Mouse (Mus musculus): Measurements from ENCODE around the gene Tinf2. TPM values are rescaled to one million over a fixed set of nuclear protein-coding genes. Genes with fewer than 3 reads are reported as not detected.

Gene Tinf2
- polyA plus RNA-seq, 1 experiment, result 21.7 TPM

- no peak for DNase-seq (ENCODE audit: extremely low spot score in 1 of 2, low spot score in 1 of 2)
Measured at GRCm38 (mm10) chr14:55641291-55641690, 40.3 kb downstream of the Tinf2 start.

DNA sequence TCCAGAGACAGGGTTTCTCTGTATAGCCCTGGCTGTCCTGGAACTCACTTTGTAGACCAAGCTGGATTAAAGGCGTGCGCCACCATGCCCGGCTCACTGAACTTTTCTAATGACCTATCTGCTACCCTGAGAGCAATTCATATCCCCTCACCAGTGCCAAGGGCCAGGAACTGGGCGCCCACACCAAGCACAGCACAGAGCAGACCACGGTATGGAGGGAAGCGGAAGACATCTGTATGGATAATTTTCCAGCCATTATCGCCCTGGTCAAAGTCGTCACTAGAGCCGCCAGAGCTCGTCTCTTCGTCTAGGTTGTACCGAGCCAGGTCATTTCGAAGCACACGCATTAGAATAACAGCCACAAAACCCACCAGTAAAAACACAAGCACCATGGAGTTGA is 40.8 kb downstream of the Tinf2 start:
- no peak for DNase-seq (ENCODE audit: extremely low spot score in 1 of 2, low spot score in 1 of 2)

GRCm38 (mm10) chr14:55637795-55638194 is 43.8 kb downstream of the Tinf2 start, which contains the start of gene Gm49378:
TSS of gene Gm49378 (minus strand) at chr14:55637895.
- no peak for DNase-seq (ENCODE audit: extremely low spot score in 1 of 2, low spot score in 1 of 2)

DNA sequence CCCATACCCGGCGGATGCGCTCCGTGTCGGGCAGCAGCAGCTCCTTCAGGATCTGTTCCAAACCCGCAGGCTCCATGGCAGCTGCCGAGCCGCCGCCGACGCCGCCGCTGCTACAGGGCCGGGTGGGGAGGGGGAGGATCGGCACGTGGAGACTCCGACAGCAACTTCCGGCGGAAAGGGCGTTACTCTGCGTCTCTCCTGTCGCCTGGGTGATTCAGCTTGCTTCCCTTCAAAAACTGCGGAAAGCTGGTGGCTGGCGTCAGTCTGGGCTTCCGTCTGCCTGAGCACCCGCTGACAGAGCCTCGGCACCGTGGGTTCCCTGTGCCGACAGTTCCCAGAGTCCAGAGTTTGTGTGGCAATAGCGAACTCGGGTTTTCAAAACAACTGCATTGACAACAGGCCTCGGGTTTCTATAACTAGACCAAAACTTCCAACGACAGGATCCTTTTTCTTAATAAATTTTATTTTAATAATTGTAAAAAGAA is 46.1 kb downstream of the Tinf2 start, which contains the start of gene Ipo4:
Gene Ipo4, minus strand, starts transcription at position 435 of the 485 bp plus-strand sequence.
- DNase-seq (ENCODE audit: extremely low spot score in 1 of 2, low spot score in 1 of 2), result peak; percentile 85 to 93

GRCm38 (mm10) chr14:55634874-55635522 is 46.6 kb downstream of the Tinf2 start:
- peak in 1 of 2 experiments; percentile 25 for DNase-seq (ENCODE audit: extremely low spot score in 1 of 2, low spot score in 1 of 2)

GRCm38 (mm10) chr14:55629312-55629711 is 52.3 kb downstream of the Tinf2 start:
- DNase-seq (ENCODE audit: extremely low spot score in 1 of 2, low spot score in 1 of 2), result peak in 1 of 2 experiments; percentile 54

GRCm38 (mm10) chr14:55628077-55628827 is 53.4 kb downstream of the Tinf2 start:
- DNase-seq (ENCODE audit: extremely low spot score in 1 of 2, low spot score in 1 of 2), result no peak

Other genes starting within 250 kb of the Tinf2 start
- gene Dhrs4, start 203.1 kb downstream of the Tinf2 start, polyA plus RNA-seq (2012; rRNA removed), result 17.1 and 17.6 TPM in 2 replicates
- 69.2 and 72.1 TPM in 2 replicates for gene Carmil3, start 191.2 kb downstream of the Tinf2 start, polyA plus RNA-seq (2012; rRNA removed)
- 512 and 532 TPM in 2 replicates for gene Cpne6, start 171.4 kb downstream of the Tinf2 start, polyA plus RNA-seq (2012; rRNA removed)
- 0.69 and 0.82 TPM in 2 replicates for gene Nrl, start 156.8 kb downstream of the Tinf2 start, polyA plus RNA-seq (2012; rRNA removed)
- 30.5 and 36.9 TPM in 2 replicates for gene Pck2, start 141.6 kb downstream of the Tinf2 start, polyA plus RNA-seq (2012; rRNA removed)
- gene Dcaf11, start 121.8 kb downstream of the Tinf2 start, polyA plus RNA-seq (2012; rRNA removed), result 107 and 128 TPM in 2 replicates
- gene A730061H03Rik, start 121.4 kb downstream of the Tinf2 start, polyA plus RNA-seq (2012; rRNA removed), result 1.3 and 1.7 TPM in 2 replicates
- gene Fitm1, start 106.2 kb downstream of the Tinf2 start, polyA plus RNA-seq (2012; rRNA removed), result 0.11 TPM in 1 of 2 replicates, not detected in the other
- 62.6 and 82.8 TPM in 2 replicates for gene Psme1, start 103.7 kb downstream of the Tinf2 start, polyA plus RNA-seq (2012; rRNA removed)
- 56.3 and 58.2 TPM in 2 replicates for gene Emc9, start 96.5 kb downstream of the Tinf2 start, polyA plus RNA-seq (2012; rRNA removed)
- 43.2 and 46.9 TPM in 2 replicates for gene Psme2, start 90.7 kb downstream of the Tinf2 start, polyA plus RNA-seq (2012; rRNA removed)
- 24.2 TPM in 2 replicates for gene Rnf31, start 90.1 kb downstream of the Tinf2 start, polyA plus RNA-seq (2012; rRNA removed)
- 19.1 and 22.9 TPM in 2 replicates for gene Irf9, start 78.2 kb downstream of the Tinf2 start, polyA plus RNA-seq (2012; rRNA removed)
- gene Rec8, start 63.8 kb downstream of the Tinf2 start, polyA plus RNA-seq (2012; rRNA removed), result 17.2 and 22.6 TPM in 2 replicates
- gene Ipo4, start 45.9 kb downstream of the Tinf2 start, polyA plus RNA-seq (2012; rRNA removed), result 139 and 152 TPM in 2 replicates
- gene Gm49378, start 43.9 kb downstream of the Tinf2 start, polyA plus RNA-seq (2012; rRNA removed), result 4.3 and 6.2 TPM in 2 replicates
- 33.0 and 38.5 TPM in 2 replicates for gene Tm9sf1, start 38.0 kb downstream of the Tinf2 start, polyA plus RNA-seq (2012; rRNA removed)
- 0.78 and 1.2 TPM in 2 replicates for gene Tssk4, start 31.6 kb downstream of the Tinf2 start, polyA plus RNA-seq (2012; rRNA removed)
- gene Mdp1, start 21.3 kb downstream of the Tinf2 start, polyA plus RNA-seq (2012; rRNA removed), result 46.0 and 46.7 TPM in 2 replicates
- gene Gmpr2, start 9.9 kb downstream of the Tinf2 start, polyA plus RNA-seq (2012; rRNA removed), result 30.6 and 33.0 TPM in 2 replicates
- 351 and 383 TPM in 2 replicates for gene Nedd8, start 9.7 kb downstream of the Tinf2 start, polyA plus RNA-seq (2012; rRNA removed)
- 0.14 and 0.21 TPM in 2 replicates for gene Tgm1, start 32.1 kb upstream of the Tinf2 start, polyA plus RNA-seq (2012; rRNA removed)
- gene Rabggta, start 40.4 kb upstream of the Tinf2 start, polyA plus RNA-seq (2012; rRNA removed), result 60.7 and 64.3 TPM in 2 replicates
- gene Dhrs1, start 63.9 kb upstream of the Tinf2 start, polyA plus RNA-seq (2012; rRNA removed), result 111 and 119 TPM in 2 replicates
- gene Nop9, start 63.9 kb upstream of the Tinf2 start, polyA plus RNA-seq (2012; rRNA removed), result 8.9 and 9.0 TPM in 2 replicates
- gene Cideb, start 76.6 kb upstream of the Tinf2 start, polyA plus RNA-seq (2012; rRNA removed), result 15.6 and 18.7 TPM in 2 replicates
- 0.18 and 0.19 TPM in 2 replicates for gene Ltb4r2, start 79.6 kb upstream of the Tinf2 start, polyA plus RNA-seq (2012; rRNA removed)
- gene Ltb4r1, start 84.1 kb upstream of the Tinf2 start, polyA plus RNA-seq (2012; rRNA removed), result 0.11 and 0.14 TPM in 2 replicates
- gene Adcy4, start 102.3 kb upstream of the Tinf2 start, polyA plus RNA-seq (2012; rRNA removed), result 4.0 and 4.3 TPM in 2 replicates
- gene Ripk3, start 107.0 kb upstream of the Tinf2 start, polyA plus RNA-seq (2012; rRNA removed), result 0.67 and 0.68 TPM in 2 replicates
- gene Nfatc4, start 141.3 kb upstream of the Tinf2 start, polyA plus RNA-seq (2012; rRNA removed), result 1.5 and 2.7 TPM in 2 replicates
- gene Nynrin, start 172.2 kb upstream of the Tinf2 start, polyA plus RNA-seq (2012; rRNA removed), result 3.8 and 4.3 TPM in 2 replicates
- gene Cbln3, start 202.6 kb upstream of the Tinf2 start, polyA plus RNA-seq (2012; rRNA removed), result 0.25 and 0.26 TPM in 2 replicates
- 10.3 and 12.2 TPM in 2 replicates for gene Khnyn, start 203.1 kb upstream of the Tinf2 start, polyA plus RNA-seq (2012; rRNA removed)
- 122 and 128 TPM in 2 replicates for gene Sdr39u1, start 218.5 kb upstream of the Tinf2 start, polyA plus RNA-seq (2012; rRNA removed)

Measured in frontal cortex, adult 2 months (tissue).